Mouse (Mus musculus) cerebellum, adult 2 months (tissue): ENCODE measurements at regions not wholly inside any gene's neighbourhood (a gene's known extent, or its start where the extent isn't known, plus 50 kb on each side); places are given as distances from the start of the nearest gene placed in this dataset.

Source experiments
- CTCF ChIP-seq: fragments of 200-500 bp; IDR thresholded peaks from 2 replicates; pipeline ENCODE4 v1.5.1; 2011; ENCODE audit warnings: low read depth, mild to moderate bottlenecking, control low read depth, low read length, moderate library complexity, borderline replicate concordance; ENCODE audit not compliant: insufficient read depth
- POLR2A ChIP-seq: fragments of 200-500 bp; IDR thresholded peaks from 2 replicates; pipeline ENCODE4 v1.6.1; 2011; ENCODE audit warnings: low read length, control low read depth, borderline replicate concordance; ENCODE audit not compliant: insufficient read depth

DNA sequence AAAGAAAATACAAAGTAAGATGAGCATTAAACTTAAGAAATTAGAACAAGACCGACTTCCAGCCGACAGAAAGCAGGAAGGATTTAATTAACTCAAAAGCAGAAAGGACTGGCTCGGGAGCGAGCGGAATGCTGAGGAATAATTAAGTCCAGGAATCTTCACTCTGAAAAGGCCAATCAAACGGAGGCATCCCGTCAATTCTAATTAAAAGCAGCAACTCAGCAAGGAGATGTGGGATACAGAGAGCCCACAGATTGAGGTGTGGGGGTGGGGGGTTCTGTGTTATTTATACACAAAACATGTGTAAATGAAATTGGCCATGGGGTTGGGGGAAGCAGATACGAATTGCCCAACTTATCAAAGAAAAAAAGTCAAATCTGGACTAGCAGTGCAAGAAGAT, 288.9 kb upstream of the Zdhhc25 start:
- no peak for TF ChIP-seq CTCF
- TF ChIP-seq POLR2A, result no peak
